Mouse (Mus musculus) activated CD4-positive, CD25-positive, alpha-beta regulatory T cell (primary cell): Measurements from ENCODE around the gene Dag1. TPM values are rescaled to one million over a fixed set of nuclear protein-coding genes. Genes with fewer than 3 reads are reported as not detected.

ENCODE experiments used
- polyA plus RNA-seq, 2 experiments: library from polyadenylated mRNA; unstranded; fragments of 100-300 nt; shearing (Covaris generic); gene quantifications; one replicate each; pipeline ENCODE4 v1.2.1; 2017

Gene Dag1
- polyA plus RNA-seq = 10 to 100 TPM in 1 of 2 experiments, 1 to 10 TPM in 1; 6.0 to 11.8 TPM

GRCm38 (mm10) chr9:108263690-108264190 lies at the start of gene Dag1:
Gene Dag1 (minus strand): TSS chr9:108263958.

DNA sequence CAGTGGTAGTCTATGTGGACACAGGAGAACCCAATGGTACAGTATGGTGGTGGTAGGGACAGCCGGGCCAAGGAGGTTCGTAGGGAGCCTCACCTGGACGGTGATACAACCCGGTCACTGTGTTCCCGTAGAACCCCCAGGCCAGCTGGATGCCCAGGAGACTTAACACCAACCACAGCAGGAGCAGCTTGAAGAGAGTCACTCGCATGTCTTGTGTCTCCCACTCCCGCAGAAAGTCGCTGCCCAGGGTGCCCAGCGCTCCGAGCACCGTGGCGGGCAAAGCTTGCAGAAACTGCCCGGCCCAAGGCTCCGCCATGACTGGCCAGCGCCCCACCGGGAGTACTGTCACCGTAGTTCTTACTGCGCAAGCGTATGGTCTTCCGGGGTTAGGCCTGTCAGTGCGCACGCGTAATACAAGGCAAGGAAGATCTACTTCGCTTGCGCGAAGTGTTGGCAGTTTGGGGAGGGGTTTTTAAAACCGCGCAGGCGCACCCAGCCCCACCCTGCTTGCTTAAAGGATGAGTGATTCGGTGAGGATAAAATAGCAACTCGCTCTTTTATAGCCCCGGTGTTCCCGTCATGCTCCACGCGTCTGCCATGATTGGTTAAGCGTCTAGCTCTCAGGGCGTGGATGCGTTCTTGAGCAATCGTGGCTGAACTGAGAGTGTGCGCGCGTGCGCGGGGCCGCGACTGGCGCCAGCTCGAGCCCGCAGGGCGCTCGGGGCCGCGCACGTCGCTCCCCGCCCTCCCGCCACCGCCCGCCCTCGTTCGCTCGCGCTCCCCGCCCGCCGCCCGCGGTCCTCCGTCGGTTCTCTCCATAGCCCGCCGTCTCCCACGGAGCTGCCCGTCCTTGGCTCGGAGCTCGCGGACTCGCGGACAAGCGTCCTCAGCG lies 42.1 kb upstream of the Dag1 start, which contains the start of the genes Rhoa and Tcta:
Gene Rhoa (plus strand): TSS at position 501 of the 892 bp plus-strand sequence.
Gene Tcta (minus strand): TSS at position 532 of the 892 bp plus-strand sequence.

DNA sequence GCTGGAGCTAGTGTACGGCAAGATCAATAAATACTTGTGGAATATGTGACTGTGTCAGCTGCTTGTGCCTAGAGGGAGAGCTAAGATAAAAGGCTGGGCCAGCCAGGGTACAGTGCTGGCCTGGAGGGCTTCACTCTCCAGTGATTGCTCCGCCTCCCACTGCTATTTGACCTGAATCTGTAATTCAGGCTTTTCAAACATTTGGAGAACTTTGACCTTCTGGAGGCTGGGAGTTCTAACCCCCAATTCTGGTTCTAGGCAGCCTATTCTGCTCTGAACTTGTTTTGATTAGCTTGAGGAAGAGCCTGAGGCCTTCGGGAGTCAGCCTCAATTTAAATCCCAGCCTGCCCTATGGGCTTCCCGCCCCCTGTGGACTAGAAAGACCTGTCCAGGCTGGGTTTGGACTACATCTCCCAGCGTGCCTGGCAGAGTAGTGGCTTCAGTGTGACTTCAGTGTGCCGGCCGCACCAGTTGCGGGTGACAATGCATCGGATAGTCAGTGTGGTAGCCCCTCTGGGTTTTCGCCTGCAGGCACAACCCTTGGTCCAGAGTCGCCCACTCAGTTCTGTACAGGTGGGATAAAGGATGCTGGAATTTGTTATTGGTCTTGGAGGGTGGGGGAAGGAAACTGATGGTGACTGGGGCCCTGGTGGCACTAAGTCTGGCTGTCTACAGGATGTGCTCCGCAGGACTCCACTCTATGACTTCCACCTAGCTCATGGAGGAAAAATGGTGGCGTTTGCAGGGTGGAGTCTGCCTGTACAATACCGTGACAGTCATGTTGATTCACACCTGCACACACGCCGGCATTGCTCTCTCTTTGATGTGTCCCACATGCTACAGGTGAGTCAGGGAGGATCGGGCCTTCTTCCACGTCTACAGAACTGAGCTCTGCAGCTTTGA lies 32.9 kb upstream of the Dag1 start, which contains the start of gene Amt:
Gene Amt (plus strand): TSS at position 401 of the 903 bp plus-strand sequence.

DNA sequence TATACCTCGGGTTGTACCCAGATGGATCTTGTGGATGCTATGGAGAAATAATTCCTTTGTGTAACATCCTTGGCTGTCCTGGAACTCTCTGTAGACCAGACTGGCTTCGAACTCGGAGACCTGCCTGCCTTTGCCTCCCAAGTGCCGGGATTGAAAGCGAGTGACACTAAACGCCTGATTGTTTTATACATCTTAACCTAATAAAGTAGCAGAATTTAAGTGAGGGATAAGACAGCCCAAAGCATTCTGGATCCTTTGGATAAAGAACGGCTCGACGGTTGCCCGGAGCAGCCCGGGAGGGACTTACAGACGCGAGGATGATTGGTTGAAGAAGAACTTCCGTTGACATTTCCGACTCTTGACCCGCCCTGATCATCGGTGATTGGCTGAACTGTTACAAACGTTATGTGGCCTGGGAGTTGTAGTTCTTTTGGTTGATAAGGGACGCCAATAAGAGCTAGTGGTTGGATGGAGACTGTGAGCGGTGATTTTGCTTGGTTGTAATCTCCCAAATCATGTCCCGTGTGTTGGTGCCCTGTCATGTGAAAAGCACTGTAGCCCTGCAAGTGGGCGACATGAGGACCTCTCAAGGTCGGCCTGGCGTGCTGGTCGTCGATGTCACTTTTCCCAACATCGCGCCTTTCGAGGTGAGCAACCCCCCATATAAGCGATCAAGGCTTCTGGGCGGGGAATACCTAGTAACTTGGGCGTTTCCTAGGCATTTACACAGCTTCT lies 26.4 kb upstream of the Dag1 start, which contains the start of gene Nicn1:
Gene Nicn1 (plus strand): TSS at position 414 of the 735 bp plus-strand sequence.

GRCm38 (mm10) chr9:108189787-108190679 lies 73.7 kb downstream of the Dag1 start, which contains the start of gene Bsn:
Gene Bsn (minus strand): TSS chr9:108190384.

Other genes with a start within 250 kb of the Dag1 start
- 10 to 100 TPM; 28.8 to 40.7 TPM for gene Gmppb, start 214.7 kb downstream of the Dag1 start, polyA plus RNA-seq
- gene Amigo3, start 210.8 kb downstream of the Dag1 start, polyA plus RNA-seq = 1 to 10 TPM; 3.1 to 3.9 TPM
- 1 to 10 TPM; 1.9 to 2.6 TPM for gene Mst1, start 183.5 kb downstream of the Dag1 start, polyA plus RNA-seq
- 100 to 1,000 TPM; 113 to 120 TPM for gene Rnf123, start 180.6 kb downstream of the Dag1 start, polyA plus RNA-seq
- 100 to 1,000 TPM in 1 of 2 experiments, 10 to 100 TPM in 1; 68.9 to 107 TPM for gene Apeh, start 169.4 kb downstream of the Dag1 start, polyA plus RNA-seq
- gene Bsn, start 73.6 kb downstream of the Dag1 start, polyA plus RNA-seq = under 1 TPM; 0.18 to 0.83 TPM
- 1 to 10 TPM; 1.2 to 1.6 TPM for gene Nicn1, start 26.5 kb upstream of the Dag1 start, polyA plus RNA-seq
- gene Amt, start 32.9 kb upstream of the Dag1 start, polyA plus RNA-seq = under 1 TPM; 0.11 to 0.28 TPM
- gene Rhoa, start 42.2 kb upstream of the Dag1 start, polyA plus RNA-seq = 100 to 1,000 TPM; 398 to 425 TPM
- gene Tcta, start 42.2 kb upstream of the Dag1 start, polyA plus RNA-seq = 10 to 100 TPM; 11.1 to 20.6 TPM
- 100 to 1,000 TPM; 592 to 659 TPM for gene Gpx1, start 74.9 kb upstream of the Dag1 start, polyA plus RNA-seq
- gene Usp4, start 83.9 kb upstream of the Dag1 start, polyA plus RNA-seq = 100 to 1,000 TPM; 119 to 134 TPM
- gene 1700102P08Rik, start 128.8 kb upstream of the Dag1 start, polyA plus RNA-seq = under 1 TPM; 0.59 to 0.82 TPM
- under 1 TPM in 1 of 2 experiments, not detected in 1; 0.14 TPM for gene Ccdc36, start 164.5 kb upstream of the Dag1 start, polyA plus RNA-seq
- not detected for gene BC048562, start 172.5 kb upstream of the Dag1 start, polyA plus RNA-seq
- gene Ccdc71, start 196.6 kb upstream of the Dag1 start, polyA plus RNA-seq = 10 to 100 TPM; 35.6 to 46.5 TPM
- 1 to 10 TPM; 6.5 to 9.8 TPM for gene Klhdc8b, start 197.6 kb upstream of the Dag1 start, polyA plus RNA-seq
- under 1 TPM; 0.12 to 0.41 TPM for gene Lamb2, start 215.8 kb upstream of the Dag1 start, polyA plus RNA-seq
- gene Usp19, start 226.6 kb upstream of the Dag1 start, polyA plus RNA-seq = 100 to 1,000 TPM in 1 of 2 experiments, 10 to 100 TPM in 1; 63.7 to 115 TPM
- gene Qars, start 243.7 kb upstream of the Dag1 start, polyA plus RNA-seq = 100 to 1,000 TPM; 105 to 107 TPM